Mouse (Mus musculus) ES-CJ7 (cell line): ENCODE data around the gene Gal3st4.

Source experiments
- DNase-seq: peaks from one replicate; pipeline ENCODE4 v3.0.0; 2011; ENCODE audit warnings: low read depth, low spot score

Gal3st4 gene

DNA sequence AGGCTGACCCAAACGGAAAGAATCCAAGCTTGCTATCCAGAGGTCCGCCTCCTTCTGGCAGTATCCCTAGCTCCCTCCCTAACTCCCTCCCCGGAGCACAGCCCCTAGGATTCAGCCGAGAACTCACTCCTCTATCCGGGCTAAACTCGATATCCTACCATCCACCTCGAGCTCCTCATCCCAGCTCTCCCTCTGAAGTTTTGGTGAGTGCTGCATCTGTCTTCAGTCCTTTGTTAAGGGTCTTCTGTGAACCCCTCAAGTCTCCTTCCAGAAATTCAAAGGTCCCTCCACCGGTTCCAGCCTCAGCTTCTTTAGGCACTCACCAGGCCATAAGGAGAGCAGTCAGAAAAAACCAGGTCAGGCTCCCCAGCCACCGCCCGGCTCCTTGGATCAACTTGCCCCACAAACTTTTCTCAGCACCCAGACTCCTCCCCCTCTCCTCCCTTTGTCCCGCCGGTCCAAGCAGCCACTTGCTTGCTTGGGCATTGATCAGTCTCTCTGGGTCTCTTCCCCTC, at the start of gene Gal3st4:
Gene Gal3st4, minus strand, starts transcription at position 432 of the 515 bp plus-strand sequence.
- peak; percentile 41 for DNase-seq

DNA sequence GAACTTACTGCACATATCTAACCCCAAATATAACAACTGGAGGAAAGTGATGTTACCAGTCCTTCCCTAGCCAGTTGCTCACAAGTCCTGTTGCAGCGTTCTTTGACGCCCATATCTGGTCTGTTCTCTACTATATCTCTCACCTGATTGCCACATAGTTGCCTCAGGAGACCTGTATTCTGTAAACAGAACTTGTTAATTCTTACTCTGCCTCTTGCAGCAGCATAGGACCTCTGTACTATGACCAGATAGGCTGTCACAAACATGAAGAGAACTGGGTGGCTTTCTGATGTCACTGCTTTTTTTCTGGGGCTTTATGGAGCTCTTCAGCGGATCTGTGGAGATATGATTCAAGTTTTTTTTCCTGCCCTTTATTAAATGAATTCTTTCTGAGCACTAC, 40.2 kb upstream of the Gal3st4 start:
- DNase-seq, result no peak

GRCm38 (mm10) chr5:138299613-138300012, 27.0 kb upstream of the Gal3st4 start:
- DNase-seq, result no peak

- no peak for DNase-seq
These were observed 21.5 kb upstream of the Gal3st4 start for GRCm38 (mm10) chr5:138294158-138294557.

- DNase-seq, result no peak
These were observed 19.0 kb upstream of the Gal3st4 start for GRCm38 (mm10) chr5:138291638-138292037.

GRCm38 (mm10) chr5:138287861-138288260, 15.2 kb upstream of the Gal3st4 start:
- DNase-seq, result peak; percentile 77

DNA sequence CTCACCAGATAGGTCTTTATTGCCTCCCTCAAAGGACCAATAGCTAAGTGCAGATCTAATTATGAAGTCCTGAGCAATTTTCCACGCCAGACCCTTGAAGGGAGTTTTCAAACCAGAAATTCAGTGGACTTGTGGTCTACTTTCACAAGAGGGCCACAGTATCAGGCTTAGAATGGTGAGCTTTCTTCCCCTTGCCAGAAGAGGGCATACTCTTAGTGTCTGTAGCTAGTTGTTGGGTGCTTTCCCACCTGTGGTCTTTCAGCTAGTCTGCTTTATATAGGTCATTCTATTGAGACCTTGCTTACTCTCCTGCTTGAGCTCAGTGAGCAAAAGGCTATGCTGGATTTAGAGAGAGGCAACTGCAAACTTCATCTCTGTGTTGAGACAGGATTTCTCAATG, 10.9 kb upstream of the Gal3st4 start:
- DNase-seq, result peak; percentile 60

DNA sequence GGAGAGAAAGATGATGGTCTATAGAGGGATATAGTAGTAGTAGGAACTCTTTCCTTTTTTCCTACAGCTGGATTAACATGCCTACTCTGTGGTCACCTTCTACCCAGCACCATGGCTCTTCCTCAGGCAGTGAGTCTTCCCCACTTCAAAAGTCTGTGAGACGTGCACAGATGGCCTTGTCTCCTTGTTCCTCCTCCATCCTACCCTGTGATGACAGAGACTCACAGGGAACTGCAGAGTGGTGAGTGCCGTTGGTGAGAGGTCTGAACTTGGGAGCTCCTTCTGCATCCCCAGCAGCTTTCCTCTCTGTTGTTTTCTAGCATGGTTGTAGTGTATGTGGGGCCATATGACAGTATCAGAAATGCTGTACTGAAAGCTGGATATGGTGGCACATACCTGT, 9.2 kb upstream of the Gal3st4 start:
- no peak for DNase-seq

DNA sequence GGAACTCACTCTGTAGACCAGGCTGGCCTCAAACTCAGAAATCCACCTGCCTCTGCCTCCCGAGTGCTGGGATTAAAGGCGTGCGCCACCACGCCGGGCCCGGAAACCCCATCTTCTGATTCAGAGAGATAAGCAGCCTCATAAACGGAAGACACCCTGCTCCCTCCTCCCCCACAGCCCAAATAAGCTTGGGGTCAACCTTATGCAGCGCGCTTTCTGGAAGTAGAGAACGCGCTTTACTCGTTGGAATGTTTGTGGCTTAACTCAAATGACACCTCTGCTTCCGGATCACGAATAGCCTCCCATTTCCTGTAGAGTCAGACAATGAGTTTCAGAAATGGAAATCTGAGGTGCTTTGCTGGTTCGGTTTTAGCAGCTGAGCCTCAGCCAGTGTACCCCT, 8.2 kb upstream of the Gal3st4 start:
- peak; percentile 22 for DNase-seq

- DNase-seq, result no peak
These were observed 7.8 kb upstream of the Gal3st4 start for GRCm38 (mm10) chr5:138280425-138280768.

GRCm38 (mm10) chr5:138279585-138280424, 7.2 kb upstream of the Gal3st4 start, which contains the start of the genes Gm43720, Gpc2 and Stag3:
Gm43720 (minus strand) TSS chr5:138279958.
Gpc2 (minus strand) TSS chr5:138280005.
Stag3 (plus strand) TSS chr5:138280240.
- peak; percentile 100 for DNase-seq

DNA sequence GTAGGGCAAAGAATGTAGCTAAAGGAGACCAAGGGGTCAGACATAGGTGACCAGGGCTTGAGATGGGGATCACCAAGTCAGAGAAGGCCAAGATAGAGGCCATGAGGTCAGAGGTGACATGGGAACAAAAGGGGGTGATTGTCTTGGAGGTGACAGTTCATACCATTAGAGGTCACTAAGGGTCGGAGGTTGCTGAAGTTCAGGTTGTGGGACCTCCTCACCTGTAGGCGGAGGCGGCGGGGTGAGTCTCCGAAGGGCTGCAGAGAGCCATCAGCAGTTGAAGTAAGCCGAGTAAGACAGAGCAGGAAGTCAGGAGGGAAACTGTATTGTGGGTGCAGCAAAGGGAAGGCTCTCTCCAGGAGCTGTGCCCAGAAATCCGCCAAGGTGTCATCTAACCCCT, 5.4 kb upstream of the Gal3st4 start:
- no peak for DNase-seq

DNA sequence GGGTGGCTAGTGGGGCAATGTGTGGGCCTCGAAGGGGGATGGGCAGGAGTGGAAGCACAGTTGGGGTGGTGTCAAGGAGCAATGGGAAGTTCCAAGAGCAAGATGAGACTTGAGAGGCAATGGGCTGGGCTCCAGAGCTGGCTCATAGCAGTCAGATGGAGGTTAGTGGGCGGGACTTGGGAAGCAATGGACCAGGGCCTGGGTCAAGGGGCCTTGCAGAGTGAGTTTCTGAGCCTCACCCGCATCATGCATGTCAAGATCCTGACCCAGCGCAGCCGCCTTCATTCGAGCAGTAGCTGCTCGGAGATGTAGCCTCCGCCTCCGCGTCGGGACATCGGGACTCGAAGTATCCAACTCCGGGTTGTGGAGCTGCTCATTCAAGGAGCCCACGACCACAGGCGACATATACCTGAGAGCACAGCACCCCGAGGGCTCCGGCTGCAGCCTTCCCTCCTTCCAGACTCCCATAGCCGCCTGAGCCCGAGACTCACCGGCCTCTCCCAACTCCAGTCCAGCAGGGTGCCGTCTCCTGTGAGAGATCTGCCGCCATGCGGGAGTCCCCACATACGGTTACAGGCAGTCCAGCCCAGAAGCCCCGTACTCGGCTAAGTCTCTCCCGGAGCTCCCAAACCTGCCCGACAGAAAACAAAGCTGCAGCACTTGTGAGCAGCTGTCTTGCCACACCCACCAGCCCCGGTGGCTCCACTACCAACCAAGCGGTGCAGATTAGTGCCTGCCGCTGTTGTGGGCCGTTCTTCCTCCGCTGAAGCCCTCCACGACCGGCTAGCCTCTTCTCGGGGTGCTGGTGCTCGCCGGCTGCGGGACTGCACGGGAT, 2.8 kb upstream of the Gal3st4 start:
- DNase-seq, result peak; percentile 68

DNA sequence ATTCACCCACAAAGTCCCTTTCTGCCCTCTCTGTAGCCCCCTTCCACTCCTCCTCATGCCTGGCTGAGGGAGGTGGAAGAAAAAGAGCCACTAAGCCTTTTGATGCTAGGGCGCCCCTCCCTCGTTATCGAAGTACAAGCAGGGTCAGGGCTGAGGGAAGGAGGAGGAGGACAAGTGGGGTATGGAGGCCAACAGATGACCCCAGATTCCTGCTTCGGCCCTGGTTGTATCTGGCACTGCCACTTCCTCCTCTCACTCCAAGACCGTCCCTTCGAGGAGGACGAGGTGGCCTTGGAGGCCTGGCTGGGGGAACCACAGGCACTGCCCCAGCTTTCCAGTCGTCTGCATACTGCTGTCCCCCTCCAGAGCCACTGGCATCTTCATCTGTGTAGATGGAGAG, 1.5 kb upstream of the Gal3st4 start:
- no peak for DNase-seq

DNA sequence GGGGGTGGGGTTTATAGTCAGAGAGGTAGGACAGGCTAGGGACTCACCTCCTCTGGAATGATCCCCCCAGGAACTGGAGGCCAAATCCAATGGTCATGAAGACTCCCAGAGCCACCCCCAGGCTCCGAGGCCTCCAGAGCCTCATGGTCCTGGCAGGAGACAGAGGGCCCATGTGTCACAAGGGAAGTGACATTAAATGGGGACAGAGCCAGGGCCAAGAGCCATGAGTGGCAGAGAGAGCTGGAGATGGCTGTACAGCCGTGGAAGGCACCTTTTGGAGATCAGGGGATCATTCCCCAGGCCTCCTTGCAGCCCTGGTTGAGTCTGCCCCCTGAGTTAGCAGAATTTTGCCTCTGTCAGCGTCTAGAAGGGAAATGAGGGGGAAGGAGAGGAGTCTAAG, 1.4 kb downstream of the Gal3st4 start:
- no peak for DNase-seq

GRCm38 (mm10) chr5:138268980-138269379, 3.7 kb downstream of the Gal3st4 start:
- no peak for DNase-seq

DNA sequence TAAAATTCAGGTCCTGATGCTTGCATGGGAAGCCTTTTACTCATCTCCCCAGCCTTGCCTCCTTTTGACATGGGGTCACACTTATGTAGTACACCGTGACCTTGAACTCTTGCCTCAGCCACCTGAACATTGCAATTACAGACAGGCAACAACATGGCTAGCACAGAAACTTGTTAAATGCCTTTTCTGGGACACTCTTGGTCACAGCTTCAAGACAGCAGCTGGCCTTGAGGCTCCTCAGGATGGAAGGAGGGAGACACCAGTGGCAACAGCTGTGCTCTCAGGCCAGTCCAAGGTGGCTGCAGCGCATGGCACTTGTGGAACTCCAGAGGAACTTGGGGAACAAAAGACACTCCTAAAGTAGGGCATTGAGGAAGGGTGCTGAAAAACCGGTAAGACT, 5.5 kb downstream of the Gal3st4 start:
- no peak for DNase-seq

GRCm38 (mm10) chr5:138265712-138266111, 6.9 kb downstream of the Gal3st4 start:
- DNase-seq, result no peak

DNA sequence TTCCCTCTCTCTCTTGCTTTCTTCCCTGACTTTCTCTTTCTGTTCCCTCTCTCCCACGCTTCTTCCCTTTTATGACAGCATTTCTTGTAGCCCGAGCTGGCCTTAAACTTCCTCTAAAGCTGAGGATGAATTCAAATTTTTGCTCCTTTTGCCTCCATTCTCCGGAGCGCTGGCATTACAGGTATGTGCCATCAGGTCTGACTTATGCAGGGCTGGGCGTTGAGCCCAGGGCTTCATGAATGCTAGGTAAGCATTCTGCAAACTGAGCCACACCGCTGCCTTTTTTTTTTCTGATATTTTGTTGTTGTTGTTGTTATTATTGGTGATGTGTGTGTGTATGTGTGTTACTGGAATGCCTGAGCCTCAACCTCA, 8.4 kb downstream of the Gal3st4 start:
- DNase-seq, result no peak

- DNase-seq, result peak; percentile 89
These were observed 9.1 kb downstream of the Gal3st4 start, which contains the start of gene BC037034 for GRCm38 (mm10) chr5:138263260-138264206. BC037034 (minus strand) TSS chr5:138264033.

- no peak for DNase-seq
These were observed 9.9 kb downstream of the Gal3st4 start for GRCm38 (mm10) chr5:138262582-138263240.
